Mouse (Mus musculus) cerebellum, postnatal 36 days (tissue): ENCODE measurements at regions not wholly inside any gene's neighbourhood (a gene's known extent, or its start where the extent isn't known, plus 50 kb on each side); places are given as distances from the start of the nearest gene placed in this dataset.

ENCODE experiments used
- DNase-seq, 2 experiments: peaks; one replicate each; pipeline ENCODE4 v3.0.0; 2021 to 2022; ENCODE audit warnings: mixed read lengths in 2 of 2

GRCm38 (mm10) chr15:62230773-62231172, 1308.0 kb upstream of the A1bg start:
- DNase-seq: no peak

- peak in 1 of 2 experiments; percentile 6 for DNase-seq
Observed at GRCm38 (mm10) chr15:62229491-62230283, 1306.9 kb upstream of the A1bg start.

GRCm38 (mm10) chr15:62229023-62229422, 1306.2 kb upstream of the A1bg start:
- no peak for DNase-seq

GRCm38 (mm10) chr15:62224798-62225197, 1302.0 kb upstream of the A1bg start:
- no peak for DNase-seq

GRCm38 (mm10) chr15:62224191-62224590, 1301.4 kb upstream of the A1bg start:
- no peak for DNase-seq

GRCm38 (mm10) chr15:62223156-62223840, 1300.5 kb upstream of the A1bg start:
- no peak for DNase-seq

- DNase-seq: no peak
Observed at GRCm38 (mm10) chr15:62222731-62223130, 1299.9 kb upstream of the A1bg start.

GRCm38 (mm10) chr15:62222201-62222600, 1299.4 kb upstream of the A1bg start:
- DNase-seq: no peak

GRCm38 (mm10) chr15:62221024-62221819, 1298.4 kb upstream of the A1bg start:
- DNase-seq: no peak

- DNase-seq: no peak
Observed at GRCm38 (mm10) chr15:62220620-62221019, 1297.8 kb upstream of the A1bg start.

GRCm38 (mm10) chr15:62219934-62220540, 1297.2 kb upstream of the A1bg start:
- no peak for DNase-seq

- DNase-seq: no peak
Observed at GRCm38 (mm10) chr15:62218346-62219080, 1295.7 kb upstream of the A1bg start.

- no peak for DNase-seq
Observed at GRCm38 (mm10) chr15:62216688-62217477, 1294.1 kb upstream of the A1bg start.

- DNase-seq: no peak
Observed at GRCm38 (mm10) chr15:62215616-62216398, 1293.0 kb upstream of the A1bg start.

- no peak for DNase-seq
Observed at GRCm38 (mm10) chr15:62214300-62214699, 1291.5 kb upstream of the A1bg start.

- no peak for DNase-seq
Observed at GRCm38 (mm10) chr15:62212283-62212910, 1289.6 kb upstream of the A1bg start.

GRCm38 (mm10) chr15:62209881-62210481, 1287.2 kb upstream of the A1bg start:
- no peak for DNase-seq

- DNase-seq: no peak
Observed at GRCm38 (mm10) chr15:62209296-62209695, 1286.5 kb upstream of the A1bg start.

- peak; percentile 69 to 74 for DNase-seq
Observed at GRCm38 (mm10) chr15:62206502-62206902, 1283.7 kb upstream of the A1bg start.
